Mouse (Mus musculus) MN1 (cell line): ENCODE measurements around the gene Grin2d.

Experiments
- DNase-seq: peaks from one replicate; pipeline ENCODE4 v3.0.0-alpha.2; 2016; ENCODE audit warnings: low spot score

Gene Grin2d

DNA sequence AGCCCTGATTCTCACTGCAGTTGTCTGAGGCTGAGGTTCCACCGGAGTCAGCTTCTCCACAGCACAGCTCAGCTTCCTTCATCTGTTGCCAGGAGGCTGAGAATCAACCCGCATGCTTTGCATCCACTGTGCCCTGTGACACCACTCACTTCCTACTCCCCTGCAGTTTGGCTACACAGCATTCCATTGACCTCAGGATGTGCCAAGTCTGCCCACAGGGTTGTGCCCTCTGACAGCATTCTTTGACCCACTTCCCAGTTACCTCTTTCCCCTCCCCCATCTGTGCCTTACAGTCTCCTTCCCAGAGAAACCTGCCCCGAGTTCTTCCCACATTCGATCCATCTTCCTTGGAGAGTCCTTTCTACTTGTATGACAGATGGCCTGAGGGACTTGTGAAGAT lies 95.9 kb downstream of the Grin2d start:
- no peak for DNase-seq
